Mouse (Mus musculus) lung, postnatal 4 days (tissue): Measurements from ENCODE around the gene Dnajb5.

Experiments used
- DNase-seq, 2 experiments: peaks; one replicate each; pipeline ENCODE4 v3.0.0; 2021

Dnajb5 gene

DNA sequence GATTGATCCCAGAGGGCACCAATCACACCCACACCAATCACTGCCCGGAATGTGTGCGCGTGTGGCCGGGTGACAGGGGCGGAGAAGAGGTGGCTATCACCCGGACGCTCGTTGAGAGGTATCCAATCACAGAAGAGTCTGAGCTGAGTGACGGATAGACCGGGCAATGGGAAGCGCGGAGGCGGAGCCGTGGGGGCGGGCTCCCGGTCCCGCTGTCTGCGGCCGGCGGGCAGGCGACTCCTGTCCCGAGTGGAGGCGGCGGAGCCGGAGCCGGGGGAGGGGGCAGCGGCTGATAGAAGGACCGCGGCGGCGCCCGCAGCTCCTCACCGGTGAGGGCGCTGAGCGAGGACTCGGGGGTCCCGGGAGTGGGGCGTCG, at the start of gene Dnajb5:
Gene Dnajb5, plus strand, starts transcription at position 139 of the 376 bp plus-strand sequence.
- peak; percentile 99 for DNase-seq

DNA sequence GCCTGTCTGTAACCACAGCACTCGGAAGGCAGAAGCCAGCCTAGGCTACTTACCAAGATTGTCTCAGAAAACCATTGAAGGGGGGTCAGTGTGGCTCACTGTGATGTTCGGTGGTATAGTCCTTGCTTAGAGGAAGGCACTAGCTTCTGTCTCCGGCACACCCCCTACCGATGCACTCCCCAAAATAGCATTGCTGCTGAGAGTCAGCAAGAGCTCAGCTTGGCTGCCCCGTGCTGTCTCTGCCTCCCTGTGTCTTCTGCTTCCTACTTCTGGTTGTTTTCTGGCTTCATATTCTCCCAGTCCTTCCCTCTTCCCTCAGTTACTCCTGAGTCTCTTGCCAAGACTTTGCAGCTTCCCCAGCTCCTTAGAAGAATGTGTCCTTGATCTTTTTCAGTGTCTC, 48.7 kb upstream of the Dnajb5 start:
- DNase-seq: no peak

DNA sequence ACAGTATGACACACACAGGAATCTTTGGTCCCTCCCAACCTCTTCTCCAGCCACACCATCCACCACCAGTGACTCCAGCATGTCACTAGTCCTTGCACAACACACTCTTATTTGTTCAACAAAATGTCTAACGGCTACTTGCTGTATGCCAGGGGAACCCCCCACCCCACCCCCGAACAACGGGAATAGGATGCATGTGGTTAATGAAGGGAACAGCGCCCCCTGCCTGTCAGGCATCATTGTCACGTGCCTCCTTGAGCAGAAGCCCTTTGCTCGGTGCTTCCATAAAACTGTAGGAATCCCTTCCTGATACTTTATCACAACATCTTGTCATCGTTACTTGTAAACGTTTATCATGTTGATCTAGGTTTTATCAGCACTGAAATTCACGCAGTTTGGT, 47.4 kb upstream of the Dnajb5 start:
- DNase-seq: peak in 1 of 2 experiments; percentile 9

DNA sequence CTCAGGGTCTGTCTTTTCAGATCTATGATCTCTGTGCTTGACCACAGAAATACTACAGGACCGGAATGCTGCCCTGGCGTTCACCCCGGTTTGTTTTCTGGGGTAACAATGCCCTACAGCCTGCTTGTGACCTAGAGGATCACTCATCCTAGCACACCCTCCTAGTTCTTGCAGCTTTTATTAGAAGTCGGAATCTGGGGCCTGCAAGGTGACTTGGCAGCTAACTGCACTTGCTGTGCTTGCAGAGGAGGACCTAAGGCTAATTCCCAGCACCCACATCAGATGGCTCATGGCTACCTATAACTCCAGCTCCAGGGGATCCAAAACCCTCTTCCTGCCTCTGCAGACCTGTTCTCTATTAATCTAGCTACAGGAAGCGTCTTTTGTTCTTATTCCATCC, 46.9 kb upstream of the Dnajb5 start:
- DNase-seq: no peak

DNA sequence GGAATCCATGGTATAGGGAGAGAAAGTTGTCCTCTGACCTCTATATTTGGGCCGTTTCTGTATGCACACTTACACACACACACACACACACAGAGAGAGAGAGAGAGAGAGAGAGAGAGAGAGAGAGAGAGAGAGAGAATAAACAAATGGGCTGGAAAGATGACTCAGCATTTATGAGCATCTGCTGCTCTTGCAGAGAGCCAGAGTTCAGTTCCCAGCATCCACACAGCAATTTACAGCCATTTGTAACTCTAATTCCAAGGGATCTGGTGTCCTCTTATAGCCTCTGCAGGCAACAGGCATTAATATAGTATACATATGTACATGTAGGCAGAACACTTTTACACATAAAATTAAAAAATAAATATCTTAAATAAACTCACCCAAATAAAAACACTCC, 45.7 kb upstream of the Dnajb5 start:
- no peak for DNase-seq

DNA sequence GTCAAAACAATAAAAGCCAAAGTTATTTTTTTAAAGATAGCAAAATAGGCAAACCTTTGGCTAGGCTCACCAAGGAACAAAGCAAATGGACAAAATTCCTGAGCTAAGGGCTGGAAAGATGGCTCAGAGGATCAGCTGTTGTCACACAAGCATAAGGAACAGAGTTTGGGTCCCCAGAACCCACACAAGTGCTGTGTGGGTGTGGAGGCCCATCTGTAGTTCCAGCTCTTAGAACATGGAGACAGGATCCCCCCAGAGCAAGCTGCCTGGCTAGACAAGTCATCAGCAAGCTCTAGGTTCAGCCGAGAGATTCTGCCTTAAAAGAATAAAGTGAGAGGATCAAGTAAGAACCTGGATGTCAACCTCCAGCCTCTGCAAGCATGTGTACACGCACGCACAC, 45.1 kb upstream of the Dnajb5 start:
- DNase-seq: no peak

DNA sequence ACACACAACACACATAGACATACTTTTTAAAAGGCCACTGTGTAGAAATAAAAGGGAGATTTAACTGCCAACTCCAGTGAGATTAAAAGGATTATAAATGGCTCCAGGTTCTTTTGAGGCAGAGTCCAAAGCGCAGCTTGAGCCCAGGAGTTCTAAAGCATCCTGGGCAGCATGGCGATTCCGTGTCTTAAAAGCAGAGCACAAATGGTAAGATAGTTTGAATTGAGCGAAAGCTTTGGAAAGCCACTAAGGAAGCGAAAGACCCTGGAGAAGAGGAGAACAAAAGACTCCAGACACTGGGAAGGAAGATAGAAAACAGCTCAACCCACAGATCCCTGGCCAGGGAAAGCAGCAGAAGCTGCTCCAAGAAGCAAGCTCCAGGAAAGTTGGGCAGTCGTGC, 44.6 kb upstream of the Dnajb5 start:
- DNase-seq: no peak

DNA sequence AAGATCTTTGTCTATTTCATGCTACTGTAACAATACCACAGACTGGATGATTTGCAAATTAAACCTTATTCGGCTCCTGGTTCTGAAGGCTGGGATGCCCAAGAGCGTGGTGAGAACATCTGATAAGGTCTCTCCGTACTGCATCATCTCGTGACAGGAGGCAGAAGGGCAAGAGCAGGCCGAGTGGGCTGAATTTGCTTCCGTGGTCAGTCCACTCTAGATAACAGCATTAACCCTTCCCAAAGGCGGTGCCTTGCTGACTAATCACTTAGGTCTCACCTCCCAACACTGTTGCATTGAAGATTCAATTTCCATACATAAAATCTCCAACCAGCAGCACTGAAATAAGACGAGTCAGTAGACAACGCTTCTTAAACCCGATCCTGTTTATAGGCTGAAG, 36.2 kb upstream of the Dnajb5 start:
- DNase-seq: no peak

DNA sequence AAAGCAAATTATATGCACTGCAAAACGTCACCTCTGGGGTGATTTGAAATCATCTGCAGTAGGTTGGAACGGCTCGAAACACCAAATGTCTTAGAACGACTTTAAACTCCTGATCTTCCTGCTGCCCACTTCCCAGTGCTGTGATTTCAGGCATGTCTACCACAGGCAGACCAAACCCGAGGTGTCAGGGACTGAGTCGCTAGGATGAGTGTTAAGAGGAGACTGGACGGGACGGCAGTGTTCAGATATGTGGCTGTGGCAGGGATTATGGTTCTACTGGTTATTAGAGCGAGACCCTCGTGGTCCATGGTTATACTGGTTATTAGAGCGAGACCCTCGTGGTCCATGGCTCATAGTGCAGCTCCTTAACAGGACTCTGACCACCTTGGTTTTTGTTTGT, 34.3 kb upstream of the Dnajb5 start:
- DNase-seq: no peak

DNA sequence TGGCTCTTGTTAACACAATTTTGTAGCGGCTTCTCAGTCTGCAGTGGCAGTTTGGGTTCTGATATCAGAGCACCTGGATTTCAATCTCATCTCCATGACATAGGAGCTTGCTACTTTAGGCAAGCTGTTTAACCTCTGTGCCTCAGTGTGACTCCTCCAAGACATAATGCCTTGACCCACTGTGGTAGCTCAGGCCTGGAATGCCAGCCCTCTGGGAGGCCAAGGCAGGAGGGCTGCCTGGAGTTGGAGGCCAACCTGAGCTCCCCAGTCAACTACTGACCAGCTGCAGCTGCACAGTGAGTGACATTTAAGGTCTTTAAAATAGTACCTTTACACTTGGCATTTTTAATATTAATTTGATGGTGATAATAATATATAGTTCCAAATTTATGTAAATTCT, 33.6 kb upstream of the Dnajb5 start:
- no peak for DNase-seq

DNA sequence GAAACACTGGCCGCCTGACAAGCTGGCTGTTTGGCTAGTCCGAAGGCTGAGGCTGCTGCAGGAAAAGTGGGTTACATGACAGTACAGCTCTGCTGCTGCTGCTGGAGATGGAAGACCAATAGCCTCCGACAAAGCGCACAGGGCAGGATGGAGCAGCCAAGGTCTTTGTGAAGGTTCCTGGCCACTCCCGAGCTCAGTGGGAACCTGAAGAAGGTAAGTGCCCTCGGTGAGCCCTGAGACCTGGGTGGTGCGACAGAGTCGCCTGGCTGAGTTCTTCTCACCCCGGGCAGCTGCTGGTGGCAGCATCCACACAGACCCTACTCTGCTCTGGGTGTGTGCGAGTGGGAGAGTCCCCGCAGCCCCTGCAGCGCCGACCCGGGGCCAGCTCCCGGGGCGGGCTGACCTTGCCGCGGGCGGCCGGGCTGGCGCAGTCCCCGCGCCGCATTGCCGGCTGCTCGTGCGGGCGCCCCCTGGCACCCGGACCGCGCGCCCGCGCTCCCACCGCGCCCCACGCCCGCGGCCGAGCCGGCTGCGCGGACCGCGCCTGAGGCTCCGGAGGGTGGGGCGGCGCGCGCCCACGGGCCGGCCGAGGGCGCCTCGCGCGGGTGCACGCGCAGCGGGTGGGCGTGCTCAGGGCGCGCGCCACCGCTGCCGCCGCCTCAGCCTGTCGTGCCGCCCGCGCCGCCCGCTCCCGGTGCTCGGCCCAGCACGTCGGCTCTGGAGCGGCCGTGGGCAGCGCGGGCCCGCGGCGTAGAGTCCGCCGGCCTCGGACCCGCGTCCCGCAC, 32.8 kb upstream of the Dnajb5 start, which contains the start of gene Phf24:
Gene Phf24, plus strand, starts transcription at position 44 of the 785 bp plus-strand sequence.
- peak; percentile 15 to 70 for DNase-seq

DNA sequence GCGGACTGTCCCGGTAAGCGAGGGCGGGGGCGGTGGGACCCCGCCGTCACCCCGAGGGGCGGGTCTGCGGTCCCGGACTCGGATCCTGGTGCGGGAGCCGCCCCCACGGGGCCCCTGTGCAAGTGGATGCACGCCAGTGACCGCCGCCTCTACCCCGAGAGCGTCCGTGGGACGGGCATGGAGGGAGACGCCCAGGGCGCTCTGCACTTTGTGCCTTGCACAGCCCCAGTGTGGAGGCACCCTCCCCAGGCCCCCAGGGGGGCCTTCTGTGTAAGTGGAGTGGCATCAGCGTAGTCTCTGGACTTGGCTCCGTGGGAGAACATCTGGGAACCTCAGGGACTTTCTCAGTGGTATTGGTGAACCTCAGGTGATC, 32.2 kb upstream of the Dnajb5 start:
- DNase-seq: peak in 1 of 2 experiments; percentile 9

DNA sequence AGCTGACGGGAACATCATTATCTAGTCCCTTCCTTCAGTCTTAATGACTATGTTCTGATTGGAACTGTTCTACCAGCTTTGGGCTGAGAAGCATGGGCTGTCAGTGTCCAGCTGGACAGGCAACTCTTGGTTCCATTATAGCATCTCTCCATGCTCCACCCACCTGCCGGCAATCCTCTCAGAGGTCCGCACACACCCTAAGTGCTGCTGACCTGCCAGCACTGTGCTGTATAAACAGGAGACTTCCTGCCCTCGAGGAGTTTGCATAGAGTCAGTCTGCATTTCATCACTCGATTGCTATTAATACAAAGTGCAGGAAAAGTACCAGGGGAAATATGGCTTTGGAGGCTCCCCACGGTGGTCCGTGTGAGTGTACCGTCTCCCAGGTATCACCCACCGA, 28.9 kb upstream of the Dnajb5 start:
- peak in 1 of 2 experiments; percentile 6 for DNase-seq

DNA sequence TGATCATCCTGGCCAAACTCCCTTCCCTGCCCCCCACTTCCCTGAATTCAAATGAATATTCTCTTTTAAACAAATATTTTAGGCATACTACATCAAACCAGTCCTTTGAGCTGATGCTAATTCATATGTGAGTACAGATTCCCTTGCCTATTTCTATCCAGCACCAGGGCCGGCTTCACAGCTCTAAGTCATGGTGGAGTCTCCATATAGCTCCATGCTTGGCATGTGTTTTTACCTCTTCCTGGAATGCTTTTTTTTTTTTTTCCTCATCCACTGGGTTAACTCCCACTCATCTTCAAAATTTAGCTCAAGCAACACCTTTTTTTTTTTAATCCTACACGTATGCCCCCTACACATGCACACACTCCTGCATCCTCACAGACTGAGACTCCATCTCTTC, 28.1 kb upstream of the Dnajb5 start:
- DNase-seq: no peak

DNA sequence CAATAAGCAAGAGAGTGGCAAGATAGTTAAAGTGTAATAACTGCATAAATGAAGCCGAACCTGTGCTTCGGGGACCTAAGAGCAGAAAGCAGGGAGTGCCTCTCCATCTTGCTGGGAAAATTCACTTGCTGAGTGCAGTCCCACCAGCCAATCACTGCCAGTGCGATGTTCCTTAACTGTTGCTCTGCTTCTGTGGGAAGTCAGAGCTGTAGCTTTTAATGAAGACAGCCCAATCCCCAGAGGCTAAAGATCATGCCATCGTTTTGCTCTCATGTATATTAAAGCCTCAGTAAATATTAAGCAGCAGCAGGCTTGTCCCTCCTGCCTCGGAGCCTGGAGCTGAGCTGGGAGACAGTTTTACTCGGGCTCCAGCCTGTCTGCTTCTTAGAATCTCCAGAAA, 27.6 kb upstream of the Dnajb5 start:
- DNase-seq: no peak

DNA sequence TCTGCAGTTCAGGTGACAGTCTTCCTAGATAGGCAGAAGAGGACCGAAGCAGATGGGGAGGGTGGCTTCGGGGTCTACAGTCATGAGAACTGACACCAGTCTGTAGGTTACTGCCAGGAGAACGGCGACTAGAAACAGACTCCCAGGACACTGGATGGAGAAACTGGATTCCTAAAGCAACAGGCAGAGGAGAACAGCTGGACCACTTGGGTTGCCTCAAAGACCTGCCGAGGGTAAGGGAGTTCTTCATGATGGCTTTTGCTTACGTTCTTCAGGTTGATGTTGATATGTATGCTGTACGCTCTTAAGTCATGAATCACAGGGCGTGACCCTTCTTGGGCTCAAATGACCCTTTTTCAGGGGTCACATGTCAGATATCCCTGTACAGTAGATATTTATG, 27.2 kb upstream of the Dnajb5 start:
- DNase-seq: no peak

DNA sequence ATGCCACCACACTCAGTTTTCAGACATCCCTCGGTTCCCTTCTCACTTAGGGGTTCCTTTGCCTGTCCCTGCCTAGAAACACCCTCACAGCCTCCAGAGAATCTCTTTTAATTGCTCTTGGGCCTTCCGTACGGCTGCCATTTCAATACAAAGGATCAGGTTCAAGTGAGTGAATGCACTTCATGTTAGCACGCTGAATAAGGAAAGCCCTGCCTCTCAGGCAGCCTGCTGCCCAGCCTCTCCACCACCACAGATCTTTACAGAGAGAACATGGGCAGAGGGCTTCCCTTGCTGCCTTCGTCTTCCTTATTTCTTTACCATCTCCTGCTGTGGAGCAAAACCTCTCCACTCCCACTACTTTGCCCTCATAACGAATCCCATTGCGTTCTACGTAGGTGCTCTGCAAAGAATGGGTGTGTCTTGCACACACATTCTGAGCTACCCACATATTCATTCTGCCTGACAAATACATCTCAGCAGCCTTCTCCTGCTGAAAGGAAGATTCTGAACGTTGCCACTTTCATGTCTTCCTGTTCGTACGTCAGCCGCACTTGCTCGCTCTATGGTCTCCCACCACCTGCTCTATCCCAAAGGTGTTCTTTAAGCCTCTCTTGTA, 25.4 kb upstream of the Dnajb5 start:
- DNase-seq: no peak

DNA sequence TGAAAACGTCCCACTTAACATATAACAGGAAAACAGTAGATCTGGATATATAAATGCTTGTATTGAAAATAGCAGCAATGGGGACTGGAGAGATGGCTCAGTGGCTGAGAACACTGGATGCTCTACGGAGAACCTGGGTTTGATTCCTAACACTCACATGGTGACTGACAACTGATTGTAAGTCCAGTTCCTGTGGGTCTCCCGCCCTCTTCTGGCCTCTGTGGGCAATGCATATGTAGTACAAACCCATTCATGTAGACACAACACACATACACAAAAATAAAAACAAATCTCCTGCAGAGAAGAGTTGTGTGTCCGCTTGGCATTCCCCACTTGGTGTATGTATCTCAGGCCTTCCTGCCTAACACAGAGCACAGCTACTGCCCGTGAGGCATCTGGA, 21.4 kb upstream of the Dnajb5 start:
- DNase-seq: no peak

DNA sequence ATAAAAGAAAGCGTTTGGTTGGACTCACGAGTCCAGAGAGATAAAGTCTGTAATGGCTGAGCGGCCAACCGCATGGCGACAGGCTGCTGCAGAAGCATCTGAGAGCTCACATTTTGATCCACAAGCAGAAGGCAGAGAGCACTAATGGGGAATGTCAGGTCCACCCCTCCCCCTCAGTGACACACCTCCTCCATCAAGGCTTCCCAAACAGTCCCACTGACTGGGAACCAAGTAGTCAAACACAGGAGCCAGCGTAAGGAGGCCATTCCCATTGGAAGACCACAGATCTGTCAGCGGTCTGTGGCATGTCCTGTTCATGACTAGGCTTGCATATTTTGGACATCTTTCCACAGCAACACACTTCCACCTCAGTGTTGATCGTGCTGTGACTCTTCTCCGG, 20.7 kb upstream of the Dnajb5 start:
- no peak for DNase-seq

DNA sequence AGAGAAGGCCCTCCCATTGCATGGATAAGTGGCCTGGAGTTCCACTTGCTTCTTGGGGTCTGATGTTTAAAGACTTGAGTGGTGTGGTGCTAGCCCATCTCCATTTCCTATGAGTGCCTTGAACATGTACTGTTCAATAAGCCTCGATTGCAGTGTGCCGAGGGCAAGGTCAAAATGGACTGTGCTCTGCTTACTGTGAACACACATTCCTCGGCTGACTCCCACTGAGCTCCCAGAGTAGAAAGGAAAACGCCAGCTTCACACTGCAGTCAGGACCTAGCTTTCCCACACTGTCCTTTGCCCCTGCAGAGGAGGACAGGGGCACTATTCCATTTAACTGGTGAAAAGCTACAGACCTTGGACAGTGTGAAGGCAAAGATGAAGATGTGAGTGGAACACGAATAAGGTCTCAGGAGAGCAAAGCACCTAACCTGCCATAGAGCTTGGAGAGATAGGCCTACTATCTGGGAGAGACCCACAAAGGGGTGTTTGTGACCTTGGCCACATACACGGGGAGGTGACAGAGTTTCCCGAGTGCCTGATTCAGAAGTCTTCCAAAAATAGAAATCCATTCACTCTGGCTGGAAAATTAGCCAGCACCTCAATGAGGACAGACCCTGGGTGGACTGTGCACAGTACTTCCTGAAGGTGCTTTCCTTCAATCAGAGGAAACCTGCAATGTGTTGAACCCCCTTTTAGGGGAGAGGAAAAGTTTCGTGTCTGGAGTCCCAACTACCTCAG, 17.2 kb upstream of the Dnajb5 start:
- DNase-seq: peak in 1 of 2 experiments; percentile 4

DNA sequence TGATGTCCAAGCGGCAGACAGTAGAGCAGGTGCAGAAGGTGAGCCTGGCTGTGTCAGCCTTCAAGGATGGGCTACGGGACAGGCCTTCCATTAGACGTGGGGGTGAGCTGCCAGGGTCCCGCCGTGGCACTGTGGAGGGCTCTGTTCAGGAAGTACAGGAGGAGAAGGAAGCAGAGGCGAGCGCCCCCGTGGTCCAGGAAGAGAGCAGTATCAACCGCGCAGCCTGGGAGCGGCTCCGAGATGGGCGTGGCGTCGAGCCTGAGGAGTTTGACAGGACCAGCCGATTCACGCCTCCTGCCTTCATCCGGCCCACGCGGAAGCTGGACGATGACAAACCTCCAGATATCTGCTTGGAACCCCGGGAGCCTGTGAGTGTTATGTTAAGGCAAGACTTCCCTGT, 16.0 kb upstream of the Dnajb5 start:
- DNase-seq: peak; percentile 68 to 74

DNA sequence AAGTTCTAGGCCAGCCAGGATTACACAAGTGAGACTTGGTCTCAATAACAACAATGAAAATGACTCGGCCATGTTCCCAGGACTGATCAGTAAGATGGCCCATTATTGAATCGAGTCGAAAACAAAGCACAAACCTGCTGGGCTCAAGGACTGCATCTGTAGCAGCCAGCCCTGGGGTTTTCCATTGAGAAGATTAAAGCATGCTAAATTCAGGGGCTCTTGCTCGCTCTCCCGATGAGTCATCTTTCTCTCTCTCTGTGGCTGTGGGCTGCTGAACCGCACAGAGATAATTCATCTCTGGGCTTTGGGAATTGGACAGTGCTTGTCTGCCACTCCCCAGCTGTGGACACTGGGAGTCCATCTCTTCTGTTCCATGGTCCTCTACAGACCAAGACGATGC, 8.2 kb upstream of the Dnajb5 start:
- DNase-seq: no peak

DNA sequence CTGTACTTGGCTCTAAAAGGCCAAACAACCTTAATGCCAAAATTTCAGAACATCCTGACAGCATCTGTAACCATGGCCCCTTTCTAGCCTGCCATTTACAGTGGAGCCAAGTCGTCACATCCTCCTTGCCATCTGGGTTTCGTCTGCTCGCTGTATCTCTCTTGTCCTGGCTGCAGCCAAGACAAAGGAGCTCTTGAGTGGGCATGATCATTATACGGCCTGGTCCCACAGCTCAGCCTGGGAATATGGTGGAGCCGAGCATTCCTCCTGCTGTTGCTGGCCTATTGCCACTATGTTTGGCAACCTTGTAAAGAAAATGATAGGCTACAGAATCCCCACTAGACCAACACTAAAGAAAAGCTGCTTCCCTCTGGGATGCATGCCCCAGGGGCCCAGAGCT, 6.3 kb upstream of the Dnajb5 start:
- DNase-seq: no peak

DNA sequence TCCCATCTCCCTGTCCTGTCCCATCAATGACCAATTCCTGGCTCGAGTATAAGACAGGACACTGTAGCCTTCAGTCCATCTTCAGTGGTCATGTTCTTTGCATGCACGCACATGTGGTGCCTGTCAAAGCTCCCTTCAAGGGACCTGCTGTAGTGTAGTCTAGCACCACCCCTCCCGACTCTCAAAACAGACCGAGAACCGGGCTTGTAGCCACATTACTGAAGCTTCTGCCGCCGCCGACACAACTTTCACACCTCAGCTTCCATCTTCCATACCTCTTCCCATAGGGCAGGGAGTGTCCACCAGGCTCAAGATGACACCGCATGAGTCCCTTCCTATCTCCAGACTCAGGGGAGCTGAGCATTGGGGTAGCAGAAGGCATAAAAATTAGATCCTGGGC, 5.4 kb upstream of the Dnajb5 start:
- no peak for DNase-seq
